Mouse (Mus musculus): Measurements from ENCODE around the gene Wdr25. TPM values are rescaled to one million over a fixed set of nuclear protein-coding genes. Genes with fewer than 3 reads are reported as not detected.
"Not testable (repeated sequence)": the region's sequence is repeated elsewhere in the genome, so short reads cannot be mapped to it uniquely, and the experiment has no call there.

The Wdr25 gene
- polyA plus RNA-seq (2012; ENCODE audit: insufficient read depth, low replicate concordance), result 9.8 and 10.8 TPM in 2 replicates

GRCm38 (mm10) chr12:108892989-108893714 is at the start of gene Wdr25:
Wdr25 (plus strand) TSS chr12:108893631.
- peaks cover 75% of the 10 kb centered on the region for H3K4me1 ChIP-seq
- TF ChIP-seq GATA1 (IDR thresholded peaks at IDR 0.05; ENCODE audit: borderline replicate concordance, low read length) (no peak), FLI1 (IDR thresholded peaks at IDR 0.05; ENCODE audit: low read length) (no peak)
- H3K36me3 ChIP-seq (replicated peaks; ENCODE audit: low read length), result peaks cover 40% of the 10 kb centered on the region
- no peaks in the 10 kb centered on the region for H3K9me3 ChIP-seq
- H3K4me3 ChIP-seq (replicated peaks), result peak within 1 kb of the TSS; percentile 95
- H3K27me3 ChIP-seq (replicated peaks), result no peaks in the 10 kb centered on the region

GRCm38 (mm10) chr12:108848033-108848432 is 45.4 kb upstream of the Wdr25 start:
- Histone ChIP-seq H3K4me1 (peaks cover 19% of the 10 kb centered on the region), H3K36me3 (replicated peaks; ENCODE audit: low read length) (peaks cover 17% of the 10 kb centered on the region)
- H3K9me3 ChIP-seq; H3K27me3 ChIP-seq (replicated peaks); H3K4me3 ChIP-seq (replicated peaks): not testable (repeated sequence)

GRCm38 (mm10) chr12:108849488-108850022 is 43.9 kb upstream of the Wdr25 start:
- no peak overlapping the region for H3K4me3 ChIP-seq (replicated peaks)
- no peak for TF ChIP-seq GATA1 (IDR thresholded peaks at IDR 0.05; ENCODE audit: borderline replicate concordance, low read length)
- no peak for TF ChIP-seq FLI1 (IDR thresholded peaks at IDR 0.05; ENCODE audit: low read length)

GRCm38 (mm10) chr12:108850129-108850528 is 43.3 kb upstream of the Wdr25 start:
- no peaks in the 10 kb centered on the region for H3K9me3 ChIP-seq
- no peak overlapping the region for H3K4me3 ChIP-seq (replicated peaks)
- TF ChIP-seq GATA1 (IDR thresholded peaks at IDR 0.05; ENCODE audit: borderline replicate concordance, low read length) (no peak), FLI1 (IDR thresholded peaks at IDR 0.05; ENCODE audit: low read length) (no peak)
- H3K27me3 ChIP-seq (replicated peaks), result peaks cover 16% of the 10 kb centered on the region
- H3K4me1 ChIP-seq, result peaks cover 19% of the 10 kb centered on the region
- peaks cover 3% of the 10 kb centered on the region for H3K36me3 ChIP-seq (replicated peaks; ENCODE audit: low read length)

More at GRCm38 (mm10) chr12:108849488-108850022, 43.9 kb upstream of the Wdr25 start:
- Histone ChIP-seq H3K9me3 (no peaks in the 10 kb centered on the region), H3K27me3 (replicated peaks) (peaks cover 15% of the 10 kb centered on the region), H3K36me3 (replicated peaks; ENCODE audit: low read length) (peaks cover 9% of the 10 kb centered on the region), H3K4me1 (peaks cover 19% of the 10 kb centered on the region)

GRCm38 (mm10) chr12:108850886-108851285 is 42.5 kb upstream of the Wdr25 start:
- no peaks in the 10 kb centered on the region for H3K9me3 ChIP-seq
- no peaks in the 10 kb centered on the region for H3K36me3 ChIP-seq (replicated peaks; ENCODE audit: low read length)
- H3K27me3 ChIP-seq (replicated peaks), result peaks cover 17% of the 10 kb centered on the region
- H3K4me3 ChIP-seq (replicated peaks), result no peak overlapping the region
- no peak for TF ChIP-seq FLI1 (IDR thresholded peaks at IDR 0.05; ENCODE audit: low read length)
- H3K4me1 ChIP-seq, result peaks cover 20% of the 10 kb centered on the region

GRCm38 (mm10) chr12:108852822-108853221 is 40.6 kb upstream of the Wdr25 start:
- Histone ChIP-seq H3K9me3 (no peaks in the 10 kb centered on the region), H3K27me3 (replicated peaks) (peaks cover 17% of the 10 kb centered on the region), H3K4me3 (replicated peaks) (no peak overlapping the region), H3K36me3 (replicated peaks; ENCODE audit: low read length) (no peaks in the 10 kb centered on the region), H3K4me1 (peaks cover 27% of the 10 kb centered on the region)
- TF ChIP-seq GATA1 (IDR thresholded peaks at IDR 0.05; ENCODE audit: borderline replicate concordance, low read length) (no peak), FLI1 (IDR thresholded peaks at IDR 0.05; ENCODE audit: low read length) (no peak)

GRCm38 (mm10) chr12:108855081-108855480 is 38.4 kb upstream of the Wdr25 start:
- Histone ChIP-seq H3K4me1 (peaks cover 31% of the 10 kb centered on the region), H3K9me3 (no peaks in the 10 kb centered on the region), H3K4me3 (replicated peaks) (no peak overlapping the region), H3K36me3 (replicated peaks; ENCODE audit: low read length) (peaks cover 18% of the 10 kb centered on the region), H3K27me3 (replicated peaks) (peaks cover 13% of the 10 kb centered on the region)
- TF ChIP-seq FLI1 (IDR thresholded peaks at IDR 0.05; ENCODE audit: low read length), result no peak
- TF ChIP-seq GATA1 (IDR thresholded peaks at IDR 0.05; ENCODE audit: borderline replicate concordance, low read length), result no peak

GRCm38 (mm10) chr12:108856186-108856585 is 37.2 kb upstream of the Wdr25 start:
- Histone ChIP-seq H3K4me1 (peaks cover 21% of the 10 kb centered on the region), H3K27me3 (replicated peaks) (peaks cover 9% of the 10 kb centered on the region), H3K36me3 (replicated peaks; ENCODE audit: low read length) (peaks cover 29% of the 10 kb centered on the region), H3K9me3 (no peaks in the 10 kb centered on the region), H3K4me3 (replicated peaks) (no peak overlapping the region)
- TF ChIP-seq GATA1 (IDR thresholded peaks at IDR 0.05; ENCODE audit: borderline replicate concordance, low read length) (no peak), FLI1 (IDR thresholded peaks at IDR 0.05; ENCODE audit: low read length) (no peak)

GRCm38 (mm10) chr12:108857109-108857508 is 36.3 kb upstream of the Wdr25 start:
- Histone ChIP-seq H3K36me3 (replicated peaks; ENCODE audit: low read length) (peaks cover 38% of the 10 kb centered on the region), H3K27me3 (replicated peaks) (peaks cover 9% of the 10 kb centered on the region), H3K9me3 (no peaks in the 10 kb centered on the region), H3K4me3 (replicated peaks) (no peak overlapping the region), H3K4me1 (peaks cover 12% of the 10 kb centered on the region)
- TF ChIP-seq FLI1 (IDR thresholded peaks at IDR 0.05; ENCODE audit: low read length) (no peak), GATA1 (IDR thresholded peaks at IDR 0.05; ENCODE audit: borderline replicate concordance, low read length) (no peak)

GRCm38 (mm10) chr12:108857589-108858184 is 35.7 kb upstream of the Wdr25 start:
- peaks cover 9% of the 10 kb centered on the region for H3K27me3 ChIP-seq (replicated peaks)
- no peaks in the 10 kb centered on the region for H3K9me3 ChIP-seq
- H3K4me3 ChIP-seq (replicated peaks), result no peak overlapping the region
- H3K36me3 ChIP-seq (replicated peaks; ENCODE audit: low read length), result peaks cover 44% of the 10 kb centered on the region
- TF ChIP-seq FLI1 (IDR thresholded peaks at IDR 0.05; ENCODE audit: low read length) (no peak), GATA1 (IDR thresholded peaks at IDR 0.05; ENCODE audit: borderline replicate concordance, low read length) (no peak)
- peaks cover 12% of the 10 kb centered on the region for H3K4me1 ChIP-seq
